Mouse (Mus musculus): ENCODE measurements at regions not wholly inside any gene's neighbourhood (a gene's known extent, or its start where the extent isn't known, plus 50 kb on each side); places are given as distances from the start of the nearest gene placed in this dataset.

DNA sequence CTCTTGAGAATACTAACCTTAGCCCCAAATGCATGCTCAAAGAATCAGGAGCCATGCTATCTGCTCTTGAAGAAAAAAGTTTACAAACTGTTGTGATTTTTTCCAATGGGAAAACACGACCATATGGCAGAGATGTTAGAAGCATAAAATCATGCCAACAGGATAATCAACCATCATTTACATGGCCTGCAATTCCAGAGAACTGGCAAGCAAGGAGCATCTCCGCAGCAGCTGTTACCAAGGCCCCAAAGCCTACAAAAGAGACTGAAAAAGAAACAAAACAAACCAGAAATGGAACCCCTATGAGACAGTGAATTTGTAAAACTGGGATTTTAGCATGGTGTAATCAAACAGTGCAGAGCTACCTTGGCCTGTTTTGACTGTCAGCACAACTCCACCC lies 1164.2 kb upstream of the Gm10800 start:
- DNase-seq: peak; percentile 9

DNA sequence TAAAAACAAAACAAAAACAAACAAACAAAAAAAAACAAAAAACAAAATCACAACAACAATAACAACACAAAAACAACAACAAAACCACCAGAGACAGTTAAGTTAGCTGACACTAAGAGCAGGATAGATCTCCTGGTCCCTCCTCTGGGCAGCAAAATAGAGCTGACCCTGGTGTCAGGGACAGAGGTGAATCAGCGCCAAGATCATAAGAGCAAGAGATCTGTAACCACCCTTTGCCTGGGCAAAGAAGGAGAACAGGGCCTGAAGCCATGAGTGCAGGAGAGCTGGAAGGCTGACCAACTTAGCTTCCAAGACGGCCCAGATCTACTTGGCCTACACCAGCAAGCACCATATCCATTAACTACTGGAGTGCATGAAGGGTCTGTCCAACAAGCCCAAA lies 1154.6 kb upstream of the Gm10800 start:
- DNase-seq: no peak
